In the genomic region with DNA sequence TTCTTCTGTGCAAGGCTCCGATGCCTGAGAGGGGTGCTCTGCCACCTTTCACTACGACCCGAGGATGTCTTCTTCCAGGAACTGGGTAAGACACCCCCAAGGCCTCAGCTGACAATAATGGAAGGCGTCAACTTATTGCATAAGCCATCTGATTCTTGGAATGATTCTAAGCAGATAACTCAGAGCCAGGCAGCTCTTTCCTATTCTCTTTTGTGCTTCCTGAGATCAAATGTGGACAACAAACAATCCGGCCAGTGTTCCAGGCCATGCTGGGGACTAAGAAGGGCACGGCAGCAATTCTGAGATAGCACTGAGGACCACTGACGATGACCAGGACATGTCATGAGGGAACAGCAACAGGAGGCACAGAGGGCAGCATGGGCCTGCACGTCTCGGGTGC, we compare ENCODE assay signal across 14 mouse cellular contexts.
"Had no signal": no experiment of that assay in that cellular context is flagged by ENCODE, and none has a peak within 500 bp of the region (broad histone marks: within the 10 kb centered on the region; RNA-seq: fewer than 3 reads in every experiment).

No protein-coding gene starts in this region.

- H3K36me3 ChIP-seq: liver, embryonic 15.5 days; neural tube, embryonic 12.5 days had no signal

- DNase-seq: kidney, adult 11 months; kidney, adult 9 months; kidney, postnatal 36 days; layer of hippocampus, adult 9-11 months; lung, adult 2 months; midbrain, embryonic 14.5 days; thymus, adult 2 months; thymus, postnatal 25 days had no signal

- H3K4me3 ChIP-seq: liver, embryonic 15.5 days; neural tube, embryonic 12.5 days had no signal

- H3K27ac ChIP-seq: kidney, postnatal 0 days; liver, embryonic 15.5 days; macrophage; neural tube, embryonic 12.5 days; stomach, postnatal 0 days had no signal

- H3K27me3 ChIP-seq: liver, embryonic 15.5 days; neural tube, embryonic 12.5 days had no signal

- H3K4me2 ChIP-seq: liver, embryonic 11.5 days; liver, embryonic 15.5 days; neural tube, embryonic 12.5 days had no signal

- H3K9ac ChIP-seq: liver, embryonic 15.5 days; neural tube, embryonic 12.5 days had no signal

- H3K9me3 ChIP-seq: liver, embryonic 15.5 days had no signal
